Mouse (Mus musculus): ENCODE results near the gene Syn3. TPM values are rescaled to one million over a fixed set of nuclear protein-coding genes. Genes with fewer than 3 reads are reported as not detected.

Gene Syn3
- 0.62 and 1.2 TPM in 2 replicates for total RNA-seq (2015)
- 0.17 TPM in 1 of 2 replicates, not detected in the other for total RNA-seq (2017)

DNA sequence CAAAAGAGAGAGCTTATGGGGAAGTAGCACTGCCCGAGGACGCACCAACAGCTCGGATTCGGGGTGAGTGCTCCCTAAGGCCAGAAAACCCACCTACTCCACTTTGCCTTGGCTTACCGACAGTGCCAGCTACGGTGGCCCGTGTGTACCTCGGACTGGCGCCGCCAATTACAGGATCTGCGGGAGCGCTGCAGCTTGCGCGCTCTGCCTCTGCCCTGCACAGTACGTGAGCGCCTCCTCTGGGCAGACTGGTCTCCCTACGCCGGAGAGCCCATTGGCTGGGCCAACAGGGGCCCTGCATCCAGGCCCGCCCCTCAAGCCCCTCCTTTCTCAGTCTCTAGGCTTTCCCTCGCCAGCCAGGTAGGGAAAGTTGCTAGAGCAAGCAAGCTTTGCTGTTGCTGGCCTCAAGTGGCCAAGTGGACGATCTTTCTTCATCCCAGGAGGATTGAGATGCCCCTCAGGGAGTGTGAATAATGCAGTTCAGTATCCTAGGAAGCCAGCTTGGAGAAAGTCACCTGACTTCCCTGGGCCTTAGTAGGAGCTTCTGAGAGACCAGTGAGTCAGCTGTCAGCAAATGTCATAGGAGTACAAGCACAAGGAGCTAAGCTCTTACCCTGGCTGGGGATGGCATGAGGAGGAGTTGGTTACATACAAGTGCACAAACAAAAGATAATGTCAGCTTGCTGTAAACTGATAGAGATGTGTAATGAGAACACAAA is at the start of gene Syn3:
Syn3 (minus strand) TSS at position 224 of the 719 bp plus-strand sequence.
- peak; percentile 99 for ATAC-seq (replicated peaks; ENCODE audit: poor library complexity)

DNA sequence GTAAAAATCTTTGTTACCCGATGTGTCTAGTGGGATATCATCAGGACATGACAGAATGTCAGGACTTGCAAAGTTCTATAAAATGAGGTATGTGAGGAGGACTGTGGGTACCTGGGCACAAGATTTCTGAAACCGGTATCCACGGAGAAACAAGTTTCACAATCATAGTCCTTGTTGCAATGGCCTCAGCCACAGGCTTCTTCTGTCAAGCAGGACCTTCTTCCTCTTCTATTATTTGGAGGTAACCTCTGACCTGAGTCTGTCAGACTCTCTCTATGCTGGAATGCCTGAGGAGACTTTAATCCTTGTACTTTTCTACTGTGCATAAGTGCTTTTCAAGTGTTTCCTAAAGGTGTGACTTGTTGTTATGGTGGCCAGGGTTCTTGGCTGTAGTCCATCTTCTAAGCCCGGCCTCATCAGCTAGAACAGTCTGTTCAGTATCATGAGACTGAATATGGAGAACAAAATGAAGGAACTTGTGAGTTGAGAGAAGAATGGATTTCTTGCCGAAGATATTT is 27.7 kb upstream of the Syn3 start:
- ATAC-seq (replicated peaks; ENCODE audit: poor library complexity), result peak; percentile 46; the same call in 1 of the 2 replicates

DNA sequence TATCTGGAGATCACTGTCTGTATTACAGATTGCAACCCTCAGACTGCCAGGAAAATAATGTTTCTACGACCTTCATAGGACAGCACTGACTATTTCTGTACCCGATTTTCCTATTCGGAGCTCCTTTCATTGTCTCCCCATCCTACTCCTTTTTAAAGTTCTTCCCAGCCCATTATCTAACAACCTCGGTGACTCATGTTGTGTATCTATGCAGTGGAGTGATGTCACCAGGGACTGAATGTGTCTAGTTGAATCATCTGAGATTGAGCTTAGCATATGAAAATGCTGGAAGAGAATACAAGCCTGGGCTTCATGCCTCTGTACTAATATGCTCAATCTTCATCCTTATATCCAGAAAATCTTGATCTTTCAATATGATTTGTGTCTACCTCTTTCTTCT is 15.1 kb upstream of the Syn3 start:
- no peak for ATAC-seq (replicated peaks; ENCODE audit: poor library complexity)

DNA sequence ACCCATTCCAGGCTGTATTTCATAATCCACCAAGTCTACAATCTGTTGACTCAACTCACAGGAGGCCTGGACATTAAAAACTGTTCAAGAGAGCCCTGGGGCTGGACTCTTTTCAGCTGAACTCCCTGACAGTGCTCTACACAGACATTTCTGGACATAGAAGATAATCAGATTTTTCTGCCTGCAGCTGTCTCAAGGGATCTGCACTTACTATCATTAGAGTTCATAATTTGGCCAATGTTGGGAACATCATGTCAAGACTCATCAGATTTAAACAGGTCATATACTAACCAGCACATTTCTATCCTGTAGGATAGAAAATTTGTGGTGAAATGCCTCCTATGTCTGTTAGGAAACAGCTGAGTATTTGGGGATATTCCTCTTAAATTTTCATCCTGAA is 12.2 kb upstream of the Syn3 start:
- no peak for ATAC-seq (replicated peaks; ENCODE audit: poor library complexity)

DNA sequence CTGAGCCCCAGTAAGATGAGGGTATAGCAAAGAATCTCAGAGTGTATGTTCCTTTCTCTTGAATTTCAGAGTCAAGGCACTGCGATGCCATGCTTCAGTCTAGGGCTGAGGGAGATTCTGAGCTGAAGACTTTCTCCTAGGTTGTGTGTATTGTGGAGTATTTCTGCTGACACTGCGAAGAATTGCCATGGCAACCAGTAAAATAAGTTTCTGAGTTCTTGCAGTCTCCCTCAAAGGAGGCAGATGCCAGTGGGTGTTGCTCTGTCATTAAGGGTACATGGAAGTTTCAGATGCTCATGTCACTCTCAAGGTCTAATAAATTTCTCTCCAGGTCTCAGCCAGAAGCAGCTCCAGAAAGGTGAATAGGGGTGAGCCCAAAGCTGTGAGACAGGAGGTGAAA is 3.4 kb upstream of the Syn3 start:
- ATAC-seq (replicated peaks; ENCODE audit: poor library complexity), result no peak

DNA sequence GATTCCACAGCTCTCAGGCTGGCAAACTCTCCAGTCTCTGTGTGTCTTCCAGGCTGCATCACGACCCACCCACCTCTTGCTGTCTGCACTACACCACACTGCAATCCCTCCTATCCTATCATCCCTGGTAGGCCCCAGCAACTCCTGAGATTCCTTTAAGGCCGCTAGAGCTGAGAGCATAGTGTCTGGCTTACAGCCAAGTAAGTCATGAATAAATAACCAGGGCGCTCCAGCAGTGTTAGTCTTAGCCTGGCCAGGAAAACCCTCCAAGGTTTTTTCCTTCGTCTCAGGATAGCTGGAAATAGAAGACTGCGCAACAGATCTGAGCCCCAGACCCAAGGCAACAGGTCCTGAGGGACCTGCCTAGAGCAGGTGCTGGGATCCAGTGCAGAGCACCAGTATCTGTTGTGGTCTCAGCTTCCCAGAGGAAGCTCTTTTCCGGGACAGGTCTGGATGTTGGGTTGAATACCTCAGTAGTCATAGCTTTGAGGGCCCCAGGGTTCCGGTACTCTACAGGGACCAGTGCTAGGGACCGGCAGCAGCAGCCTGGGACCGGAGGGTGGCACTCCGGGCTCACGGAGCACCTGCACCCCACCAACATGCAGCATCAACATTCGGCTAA is 534 bp downstream of the Syn3 start:
- peak; percentile 61 for ATAC-seq (replicated peaks; ENCODE audit: poor library complexity)

DNA sequence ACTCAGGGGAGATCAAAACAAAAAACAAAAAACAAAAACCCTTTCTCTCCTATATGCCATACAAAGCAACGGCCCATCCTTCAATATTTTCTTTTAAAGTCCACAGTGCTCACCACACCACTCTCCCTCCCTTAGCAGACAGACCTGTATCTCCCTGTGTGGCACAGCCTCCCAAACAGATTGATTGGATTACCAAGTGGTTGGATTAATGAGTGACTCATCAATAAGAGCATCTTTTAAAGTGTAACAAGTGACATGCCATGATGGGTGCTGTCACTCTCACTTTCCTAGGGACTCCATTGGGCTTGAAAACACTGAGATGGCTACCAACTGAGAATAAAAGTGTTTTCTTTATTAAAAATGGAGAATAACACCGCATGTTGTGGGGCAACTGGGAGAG is 2.8 kb downstream of the Syn3 start:
- no peak for ATAC-seq (replicated peaks; ENCODE audit: poor library complexity)

DNA sequence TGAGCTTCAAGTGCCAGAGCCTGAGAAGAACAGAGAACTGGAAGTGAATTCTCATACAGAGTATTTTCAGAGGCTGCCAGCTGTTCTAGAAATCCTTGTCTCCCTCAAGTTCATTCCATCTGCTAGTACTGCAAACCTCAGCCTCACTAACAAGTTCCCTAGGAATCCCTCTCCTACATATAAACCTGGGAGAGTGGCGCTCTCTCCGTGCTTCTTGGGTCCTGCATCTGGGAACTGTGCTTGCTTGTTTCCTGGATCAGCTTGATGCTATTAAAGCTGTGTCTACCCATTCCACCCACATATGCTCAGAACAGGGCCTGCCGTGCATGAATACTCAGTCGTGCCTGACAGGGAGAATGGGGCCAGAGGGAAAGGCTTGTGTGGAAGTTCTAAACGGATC is 5.6 kb downstream of the Syn3 start:
- no peak for ATAC-seq (replicated peaks; ENCODE audit: poor library complexity)

DNA sequence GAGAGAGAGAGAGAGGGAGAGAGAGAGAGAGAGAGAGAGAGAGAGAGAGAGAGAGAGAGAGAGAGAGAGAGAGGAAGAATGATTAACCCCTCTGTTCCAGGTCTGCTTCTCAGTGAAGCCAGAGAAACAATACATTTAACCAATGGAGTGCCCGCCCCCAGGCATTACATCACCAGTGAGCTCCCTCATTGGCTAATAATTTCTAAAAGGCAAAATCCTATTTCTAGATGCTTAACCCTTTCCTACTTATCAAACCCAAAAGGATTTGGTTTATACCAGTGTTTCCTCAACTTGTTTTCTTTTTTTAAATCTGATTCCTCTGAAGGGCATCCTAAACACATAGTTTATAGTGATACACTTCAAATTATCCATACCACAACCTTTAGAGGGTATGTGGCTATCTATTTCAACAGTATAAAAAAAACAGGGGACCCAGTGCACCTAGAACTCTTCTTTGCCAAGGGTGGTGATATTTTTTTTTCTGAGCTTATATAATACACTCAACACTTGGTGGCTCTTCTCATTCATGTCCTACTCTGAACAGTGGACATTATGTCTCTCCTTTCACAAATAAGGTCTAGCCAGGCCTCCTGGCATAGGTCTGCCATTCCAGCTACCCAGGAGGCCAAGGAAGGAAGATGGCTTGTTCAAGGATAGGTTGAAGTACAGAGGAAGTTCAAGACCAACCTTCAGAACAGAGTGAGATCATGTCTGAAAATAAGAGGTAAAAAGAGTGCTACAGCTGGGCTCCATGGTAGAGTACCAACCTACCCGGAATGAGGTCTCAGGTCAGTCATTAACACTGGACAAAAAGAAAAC is 6.4 kb downstream of the Syn3 start:
- ATAC-seq (replicated peaks; ENCODE audit: poor library complexity), result peak; percentile 42; the same call in 1 of the 2 replicates

DNA sequence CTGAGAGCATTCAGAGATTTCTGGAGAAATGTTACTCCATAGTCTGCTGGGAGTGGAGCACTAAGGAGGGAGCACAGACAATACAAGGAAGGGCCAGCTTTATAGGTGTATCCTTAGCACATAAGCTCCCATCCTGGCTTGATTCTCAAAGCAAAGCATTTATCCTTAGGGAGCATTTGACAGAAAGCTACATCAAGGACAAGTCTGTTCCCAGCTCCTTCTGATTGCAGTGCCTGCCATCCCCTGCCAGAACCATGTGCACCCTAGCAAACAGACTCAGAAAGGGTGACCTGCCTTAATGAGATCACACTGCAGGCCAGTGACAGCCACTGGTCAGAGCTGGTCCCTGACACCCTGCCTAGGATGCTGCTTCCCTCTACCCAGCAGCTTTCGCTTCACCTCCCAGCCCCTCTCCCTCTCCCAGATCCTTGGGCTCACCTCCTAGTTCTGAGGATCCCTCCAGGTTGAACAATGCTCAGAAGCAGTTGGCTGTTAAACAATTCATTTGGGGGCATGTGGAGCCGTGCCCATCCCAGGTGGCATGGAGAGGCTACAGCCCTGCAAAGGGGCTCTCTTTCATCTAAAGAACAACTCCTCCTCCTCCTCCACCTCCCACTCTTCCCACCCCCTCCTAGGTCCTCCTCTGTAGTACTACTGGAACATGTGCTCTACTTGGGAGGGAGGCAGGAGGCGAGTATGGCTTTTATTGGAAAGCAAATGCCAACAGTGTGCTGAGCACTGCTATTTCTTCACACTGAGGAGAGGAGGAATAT is 7.2 kb downstream of the Syn3 start:
- ATAC-seq (replicated peaks; ENCODE audit: poor library complexity), result no peak

DNA sequence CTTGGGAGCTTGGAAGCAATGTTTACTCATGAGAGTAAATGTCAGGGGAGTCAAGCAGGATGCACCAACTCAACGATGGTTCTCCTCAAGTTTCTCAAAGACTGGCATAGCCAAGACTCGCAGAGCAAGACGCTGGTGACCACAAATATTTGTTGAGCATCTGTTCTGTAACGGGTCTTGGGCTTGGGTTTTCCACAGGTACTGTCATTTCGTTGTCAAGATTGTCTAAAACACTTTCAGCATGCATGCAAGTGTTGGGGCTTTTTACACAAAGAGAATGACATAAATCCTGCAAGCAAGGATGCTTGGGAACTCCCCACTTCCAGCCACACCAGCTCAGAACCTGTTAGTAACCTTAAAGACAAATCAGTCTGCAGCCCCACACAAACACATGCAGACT is 10.2 kb downstream of the Syn3 start:
- no peak for ATAC-seq (replicated peaks; ENCODE audit: poor library complexity)

DNA sequence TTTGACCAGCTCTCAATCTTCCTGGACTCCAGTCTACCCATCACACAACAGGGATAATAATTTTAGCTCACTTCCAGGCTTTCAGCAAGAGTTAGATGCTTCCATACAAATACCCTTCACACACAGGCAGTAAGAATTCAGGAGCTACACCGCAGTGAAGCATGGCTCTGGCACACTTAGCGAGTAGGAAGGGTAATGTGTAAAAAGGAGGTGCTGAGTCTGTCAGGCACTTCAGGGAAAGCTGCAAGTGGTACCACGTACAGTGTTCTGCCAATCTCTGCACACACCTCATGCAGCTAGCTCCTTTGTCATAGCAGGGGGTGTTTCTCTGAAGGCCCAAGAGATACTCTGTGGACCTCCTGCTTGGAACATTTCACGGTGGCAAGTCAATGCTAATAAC is 12.7 kb downstream of the Syn3 start:
- no peak for ATAC-seq (replicated peaks; ENCODE audit: poor library complexity)

DNA sequence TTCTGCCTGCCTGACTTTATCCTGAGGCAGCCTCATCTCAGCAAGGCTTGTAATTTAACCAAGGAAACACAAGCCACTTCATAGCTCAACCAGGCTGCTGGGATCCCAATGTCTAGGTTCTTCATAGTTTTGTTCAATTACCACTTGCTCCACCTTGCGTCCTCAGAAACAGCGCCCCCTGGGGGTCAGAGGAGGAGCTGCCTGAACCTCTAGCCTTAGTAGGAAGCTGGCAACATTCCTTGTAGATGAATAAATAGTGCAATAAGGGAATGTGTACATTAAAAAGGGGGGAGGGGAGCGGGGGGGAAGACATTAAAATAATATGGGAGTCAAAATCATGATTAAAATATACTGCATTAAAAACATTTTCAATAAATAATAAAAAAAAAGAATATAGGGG is 14.7 kb downstream of the Syn3 start:
- peak; percentile 66 for ATAC-seq (replicated peaks; ENCODE audit: poor library complexity)

DNA sequence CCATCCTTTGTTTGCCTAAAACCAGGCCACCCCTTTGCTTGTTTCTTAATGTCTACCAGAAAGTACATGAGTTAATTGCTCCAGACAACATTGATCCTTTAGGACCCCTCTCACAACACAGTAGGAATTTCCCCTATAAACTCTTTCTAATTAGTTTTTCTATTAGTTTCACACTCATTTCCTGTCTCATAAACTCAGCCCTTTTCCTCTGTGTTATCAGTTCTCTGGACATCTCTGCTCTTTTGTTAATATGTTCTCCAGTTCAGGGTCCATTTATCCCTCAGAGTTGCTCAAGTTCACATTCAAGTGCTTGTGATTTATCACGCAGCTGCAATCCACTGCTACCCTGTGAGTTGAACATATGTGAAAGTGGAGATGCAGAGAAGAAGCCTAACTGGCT is 16.2 kb downstream of the Syn3 start:
- no peak for ATAC-seq (replicated peaks; ENCODE audit: poor library complexity)

DNA sequence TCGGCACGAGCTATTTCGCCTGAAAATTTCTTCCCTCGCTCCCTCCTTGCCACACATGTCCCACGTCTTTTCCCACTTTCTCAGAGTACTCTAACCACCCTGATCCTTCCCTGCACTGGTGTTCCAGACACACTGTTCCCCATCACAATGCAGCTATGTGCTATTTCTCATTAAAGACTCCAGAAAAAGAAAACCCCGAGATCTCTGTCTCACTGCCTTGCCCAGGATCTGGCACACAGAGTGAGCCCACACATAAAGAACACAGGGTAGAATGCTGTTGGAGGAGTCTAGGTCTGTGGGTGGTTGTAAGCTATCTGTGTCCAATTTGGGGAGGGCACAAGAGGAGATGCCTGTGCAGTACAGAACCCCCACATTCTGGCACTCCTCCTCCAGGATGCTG is 18.0 kb downstream of the Syn3 start:
- ATAC-seq (replicated peaks; ENCODE audit: poor library complexity), result no peak

DNA sequence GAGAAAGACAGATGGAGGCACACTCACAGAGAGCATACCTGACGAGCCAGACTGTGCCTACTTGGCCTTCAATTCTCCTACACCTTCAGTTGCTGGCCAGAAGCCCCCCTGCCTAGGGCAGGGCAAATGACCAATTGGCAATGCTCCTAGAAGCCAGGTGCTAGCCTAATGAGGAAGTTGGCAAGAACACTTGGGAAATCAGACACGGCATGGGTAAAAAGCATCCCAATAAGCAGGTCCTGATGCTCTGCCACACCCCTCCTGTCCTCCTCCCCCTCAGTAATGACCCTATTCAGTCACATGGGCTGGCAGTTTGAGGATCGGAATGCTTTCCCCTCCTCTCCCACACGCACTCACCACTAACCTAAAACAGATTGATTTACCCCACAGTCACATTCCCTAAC is 19.0 kb downstream of the Syn3 start:
- no peak for ATAC-seq (replicated peaks; ENCODE audit: poor library complexity)

DNA sequence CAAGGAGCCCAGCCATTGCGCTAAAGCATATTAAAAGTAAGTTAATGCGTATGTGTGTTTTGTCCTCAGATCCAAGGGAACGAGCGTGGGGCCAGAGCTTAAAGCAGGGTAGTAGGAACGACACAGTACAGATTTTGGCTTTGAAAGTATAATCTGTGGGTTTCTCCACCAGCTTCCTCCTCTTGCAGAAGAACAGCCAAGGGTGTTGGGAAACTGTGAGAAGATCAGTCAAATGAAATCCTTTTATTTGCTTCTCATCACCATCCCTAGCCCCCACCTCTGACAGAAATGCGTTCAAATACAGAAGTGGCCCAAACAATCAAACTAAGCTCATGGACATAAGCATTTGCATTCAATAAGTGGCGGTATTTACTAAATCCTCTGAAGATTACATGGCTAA is 22.0 kb downstream of the Syn3 start:
- peak; percentile 59 for ATAC-seq (replicated peaks; ENCODE audit: poor library complexity)

DNA sequence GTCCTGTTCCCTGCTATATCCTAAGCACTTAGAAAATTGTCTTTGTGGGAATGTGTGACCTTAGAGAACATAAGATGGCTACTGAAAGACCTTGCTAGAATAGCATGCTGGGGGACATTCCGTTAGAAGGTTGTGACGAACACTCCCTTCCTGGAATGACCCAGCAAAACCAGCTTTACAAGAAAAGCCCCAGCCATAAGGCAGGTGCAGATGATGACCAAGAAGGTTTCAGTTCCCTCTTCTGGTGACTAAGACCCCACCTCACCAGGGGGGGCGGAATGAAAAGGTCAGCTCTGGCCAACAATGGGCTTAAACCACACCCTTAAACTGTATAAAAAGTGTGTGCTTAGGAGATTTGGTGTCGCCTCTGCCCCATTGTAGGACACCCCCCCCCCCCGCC is 23.4 kb downstream of the Syn3 start:
- ATAC-seq (replicated peaks; ENCODE audit: poor library complexity), result peak; percentile 51

DNA sequence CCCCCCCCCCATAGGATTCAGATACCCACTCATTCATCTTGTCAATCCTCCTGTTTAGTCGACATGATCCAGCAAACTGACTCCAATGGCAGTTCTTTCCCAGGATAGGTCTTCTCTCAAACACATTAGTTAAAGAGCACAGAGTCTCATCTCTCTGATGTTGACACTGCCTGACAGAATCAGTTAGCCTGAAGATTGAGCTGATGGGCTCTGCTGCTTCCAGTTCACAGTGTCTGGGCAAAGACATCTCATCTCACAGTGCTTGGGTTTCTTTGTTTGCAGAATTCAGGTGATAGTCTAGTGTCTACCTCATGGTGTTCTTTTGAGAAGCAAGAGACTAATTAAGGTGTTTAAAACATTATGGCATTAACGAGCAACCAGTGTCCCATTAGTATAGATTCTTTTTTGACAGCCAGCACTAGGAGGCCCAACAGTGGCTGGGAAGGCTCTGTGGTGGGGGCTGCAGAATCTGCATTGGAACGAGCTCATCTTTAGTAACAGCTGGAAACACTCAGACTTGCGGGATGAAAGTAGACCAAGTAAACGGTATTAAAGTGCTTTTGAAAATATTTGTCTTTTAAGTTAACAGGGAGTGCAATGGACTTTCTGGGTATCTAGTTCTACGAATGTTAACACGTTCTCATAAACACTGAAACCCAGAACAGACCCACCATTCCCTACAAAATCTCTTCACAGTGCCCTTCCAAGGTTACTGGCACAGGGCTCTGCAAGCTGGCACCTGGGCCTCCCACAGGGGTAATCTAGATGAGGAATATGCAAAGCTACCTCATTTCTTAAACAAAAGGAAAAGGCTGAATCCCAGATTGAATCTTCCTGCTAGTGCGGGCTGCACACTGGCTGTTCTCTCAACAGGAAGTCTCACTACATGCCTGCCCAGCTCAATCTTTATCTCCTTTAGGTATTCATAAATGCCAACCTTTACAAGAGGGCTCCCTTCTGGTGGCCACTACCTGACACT is 24.2 kb downstream of the Syn3 start:
- ATAC-seq (replicated peaks; ENCODE audit: poor library complexity), result no peak

Measured in megakaryocyte progenitor cell, adult 5-6 weeks (primary cell).